Mouse (Mus musculus): ENCODE data around the gene Aup1. TPM values are rescaled to one million over a fixed set of nuclear protein-coding genes. Genes with fewer than 3 reads are reported as not detected.

Gene Aup1
- total RNA-seq, 2 experiments from 2014 or later = 136 to 235 TPM

DNA sequence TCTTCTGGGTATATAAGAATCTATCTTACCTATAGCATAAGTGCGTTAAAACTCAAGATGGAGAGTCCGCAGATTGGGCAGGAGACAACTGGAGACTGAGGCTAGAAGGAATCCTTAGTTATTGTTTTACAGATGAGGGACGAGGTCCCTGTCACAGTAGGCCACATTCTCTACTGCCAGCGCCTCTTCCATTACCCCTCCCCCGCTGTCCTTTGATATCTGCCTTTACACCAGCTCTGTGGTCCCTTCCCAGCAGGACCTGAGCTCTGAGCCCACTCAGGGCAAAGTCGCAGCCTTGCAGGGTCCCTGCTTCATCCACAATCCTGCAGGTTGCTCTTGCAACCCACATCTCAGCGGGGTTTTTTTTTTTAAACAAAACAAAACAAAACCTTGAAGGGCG is 13.9 kb downstream of the Aup1 start:
- no peak for ATAC-seq (replicated peaks; ENCODE audit: poor library complexity, severe bottlenecking)

DNA sequence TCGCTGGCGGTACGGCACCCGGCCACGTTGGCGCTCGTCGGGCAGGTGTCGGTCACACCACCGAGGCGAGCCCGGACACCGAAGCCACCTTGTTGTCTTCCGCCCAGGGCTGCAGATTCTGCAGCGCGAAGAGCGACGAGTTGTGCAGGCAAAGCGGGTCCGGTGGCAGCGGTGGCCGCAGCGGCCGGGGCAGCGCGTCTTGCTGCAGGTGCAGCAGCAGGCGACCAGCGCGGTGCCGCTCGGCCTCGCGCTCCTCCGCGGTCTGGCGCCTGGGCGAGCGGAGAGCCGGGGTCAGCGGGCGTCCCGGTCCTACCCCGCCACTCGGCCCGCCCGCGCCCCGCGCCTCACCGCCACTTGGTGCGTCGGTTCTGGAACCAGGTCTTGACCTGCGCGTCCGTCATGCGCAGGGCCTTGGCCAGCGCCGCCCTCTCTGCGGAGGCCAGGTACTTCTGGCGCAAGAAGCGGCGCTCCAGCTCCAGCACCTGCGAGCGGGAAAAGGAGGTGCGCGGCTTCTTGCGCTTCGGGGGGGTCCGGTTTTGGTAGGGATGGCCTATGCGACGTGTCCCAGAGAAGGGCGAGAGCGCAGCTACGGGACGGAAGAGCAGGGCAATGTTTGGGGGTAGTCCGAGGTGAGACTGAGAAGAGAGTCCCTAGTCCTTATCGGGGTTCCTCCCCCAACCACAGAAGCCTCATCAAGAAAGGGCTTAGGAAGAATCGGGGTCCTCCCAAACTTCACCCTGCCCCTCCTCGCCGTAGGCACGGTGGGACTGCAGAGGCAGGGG is 14.6 kb downstream of the Aup1 start:
- ATAC-seq (replicated peaks; ENCODE audit: poor library complexity, severe bottlenecking) = no peak; the same call in 1 of the 2 replicates

DNA sequence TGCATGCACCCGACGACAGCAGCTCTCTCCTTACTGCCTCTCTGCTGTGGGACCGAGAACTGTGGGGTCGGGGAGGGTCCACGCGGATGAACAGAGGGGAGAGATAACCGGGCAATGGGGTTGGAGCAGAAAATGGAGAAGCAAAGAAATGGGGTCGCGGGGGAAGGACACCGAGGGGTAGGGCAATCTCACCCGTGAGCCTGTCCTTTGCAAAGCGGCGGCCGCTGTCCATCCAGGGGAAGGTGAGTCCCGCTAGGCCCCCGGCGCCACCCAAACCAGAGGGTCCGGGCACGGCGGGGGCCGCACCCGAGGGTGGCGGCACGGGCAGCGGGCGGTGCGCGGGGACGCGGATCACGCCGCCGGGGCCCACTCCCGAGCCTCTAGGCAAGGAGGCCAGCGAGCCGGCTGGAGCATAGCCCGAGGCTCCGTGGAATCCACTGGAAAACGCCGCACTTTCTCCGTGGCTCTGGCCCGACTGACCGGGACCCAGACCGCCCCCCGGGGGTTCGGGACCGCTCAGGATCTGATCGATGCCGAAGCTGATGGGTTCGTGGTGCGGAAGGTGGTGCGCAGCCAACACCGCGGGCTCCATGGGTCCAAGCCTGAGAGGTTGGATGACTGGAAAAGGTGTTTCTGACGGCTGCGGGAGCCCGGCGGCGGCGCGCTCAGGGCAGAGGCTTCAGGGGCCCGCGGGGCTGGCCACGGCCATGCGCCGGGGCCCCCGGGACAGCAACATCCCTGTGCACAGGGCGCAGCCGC is 15.3 kb downstream of the Aup1 start:
- ATAC-seq (replicated peaks; ENCODE audit: poor library complexity, severe bottlenecking) = no peak

DNA sequence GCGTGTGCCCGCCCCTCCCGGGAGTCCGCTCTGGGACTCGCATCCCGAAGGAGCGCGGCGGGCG is 15.8 kb downstream of the Aup1 start, which contains the start of gene Tlx2:
Gene Tlx2, minus strand, starts transcription at position 47 of the 64 bp plus-strand sequence.
- no peak for ATAC-seq (replicated peaks; ENCODE audit: poor library complexity, severe bottlenecking)

DNA sequence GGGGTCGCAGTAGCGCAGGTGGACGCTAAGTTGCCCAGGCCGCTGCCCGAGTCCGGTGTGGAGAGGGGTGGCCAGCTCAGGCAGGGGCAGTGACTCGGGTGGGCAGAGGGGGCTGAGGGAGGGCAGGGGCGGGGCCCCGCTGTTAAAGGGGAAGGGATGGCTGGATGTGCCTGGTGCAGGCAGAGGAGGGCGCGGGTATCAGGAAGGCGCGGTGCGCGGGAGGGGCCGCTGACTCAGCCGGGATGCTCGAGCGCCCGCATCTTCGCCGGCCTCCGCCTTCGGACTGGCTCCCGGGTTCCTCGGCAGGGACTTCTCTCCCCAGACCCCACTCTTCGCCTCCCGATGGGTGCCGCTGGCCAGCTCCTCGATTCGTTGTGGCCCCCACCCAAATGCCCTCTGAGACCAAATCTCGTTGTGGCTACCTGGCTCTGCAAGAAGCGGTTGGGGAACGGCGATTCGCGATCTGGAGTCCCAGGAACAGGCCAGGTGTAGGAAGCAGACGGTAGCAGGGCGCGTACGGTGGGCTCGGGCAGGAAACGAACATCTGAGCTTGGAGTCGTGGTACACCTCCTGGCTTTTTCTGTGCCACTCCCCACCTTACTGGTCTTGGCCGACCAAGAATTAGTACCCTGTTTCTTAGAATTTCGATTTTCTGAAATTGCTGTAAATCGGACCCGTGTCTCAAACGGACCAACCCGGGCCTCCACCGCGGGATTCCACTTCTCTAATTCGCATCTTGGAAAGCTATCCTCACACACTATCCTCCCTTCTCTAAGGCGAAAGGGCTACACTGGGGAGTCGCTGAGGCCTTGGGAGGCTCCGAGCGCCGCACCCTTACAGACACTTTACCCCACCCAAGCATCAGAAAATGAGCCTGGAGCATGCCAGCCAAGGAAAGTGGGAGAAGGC is 16.2 kb downstream of the Aup1 start:
- ATAC-seq (replicated peaks; ENCODE audit: poor library complexity, severe bottlenecking) = peak; percentile 32

DNA sequence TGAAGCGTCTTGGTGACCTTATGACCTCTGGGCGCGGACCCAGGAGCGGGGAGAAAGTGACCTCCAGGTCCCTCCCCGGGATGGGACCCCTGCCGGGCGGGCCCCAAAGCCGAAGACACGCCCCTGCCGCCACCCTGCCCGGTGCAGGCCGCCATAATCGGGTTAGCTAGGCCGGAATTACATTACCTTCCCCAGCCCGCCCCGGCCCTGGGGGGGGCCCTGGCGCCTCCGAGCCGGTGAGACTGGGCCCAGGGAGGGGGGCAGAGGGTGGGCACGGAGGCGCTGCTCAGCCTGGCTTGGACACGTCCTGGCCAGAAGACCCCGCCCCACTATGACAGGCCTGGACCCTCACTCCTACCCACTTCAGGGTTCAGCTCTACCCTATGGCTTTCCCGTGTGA is 16.9 kb downstream of the Aup1 start:
- ATAC-seq (replicated peaks; ENCODE audit: poor library complexity, severe bottlenecking) = no peak

DNA sequence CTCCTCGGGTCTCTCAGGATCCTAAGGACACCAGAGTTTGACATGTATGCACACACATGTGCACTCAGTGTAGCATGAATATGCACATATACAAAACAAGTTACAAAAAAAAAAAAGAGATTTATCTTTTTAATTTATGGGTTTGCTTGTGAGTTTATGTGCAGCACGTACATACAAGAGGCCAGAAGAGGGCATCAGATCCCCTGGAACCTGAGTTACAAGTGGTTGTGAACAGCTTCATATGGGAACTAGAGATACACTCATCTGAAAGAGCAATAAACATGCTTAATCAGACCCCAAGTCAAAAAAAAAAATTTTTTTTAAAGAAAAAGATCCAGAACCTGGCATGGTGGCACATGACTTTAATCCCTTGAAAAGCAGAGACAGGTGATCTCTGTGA is 20.7 kb downstream of the Aup1 start:
- no peak for ATAC-seq (replicated peaks; ENCODE audit: poor library complexity, severe bottlenecking)

DNA sequence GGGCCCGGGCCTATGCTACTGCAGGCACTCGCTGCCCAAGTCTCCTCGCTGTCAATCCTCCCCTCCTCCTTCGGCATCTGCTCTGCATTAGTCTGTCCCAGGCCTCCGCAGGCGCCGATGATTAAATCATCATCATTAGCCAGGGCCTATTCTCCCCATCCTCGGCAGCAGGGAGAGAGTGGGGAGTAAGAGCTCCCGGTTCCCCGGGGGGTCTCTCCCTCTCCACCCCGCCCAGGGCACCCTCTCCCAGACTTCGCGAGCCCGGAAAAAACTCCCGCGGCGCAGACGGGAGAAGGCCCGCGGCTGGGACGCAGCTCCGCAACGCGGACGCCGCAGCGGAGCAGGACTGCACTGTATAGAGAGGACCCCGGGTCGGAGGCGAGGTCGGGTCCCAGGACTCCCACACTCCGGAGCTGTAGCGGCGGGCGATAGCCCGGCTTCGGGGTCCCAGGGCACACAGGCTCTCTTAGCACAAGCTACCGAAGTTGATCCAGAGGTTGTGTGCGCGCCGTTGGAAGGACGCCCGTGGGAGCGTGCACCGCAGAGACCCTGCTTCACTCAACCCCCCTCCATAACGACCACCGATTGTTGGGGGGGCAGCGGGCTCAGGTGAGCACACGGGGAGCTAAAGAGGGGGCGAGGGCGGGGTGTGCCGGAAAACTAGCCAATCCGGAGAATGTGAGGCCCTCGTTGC is 23.5 kb downstream of the Aup1 start, which contains the start of gene Pcgf1:
Gene Pcgf1, plus strand, starts transcription at position 240 of the 694 bp plus-strand sequence.
- ATAC-seq (replicated peaks; ENCODE audit: poor library complexity, severe bottlenecking) = peak; percentile 16; the same call in 1 of the 2 replicates

DNA sequence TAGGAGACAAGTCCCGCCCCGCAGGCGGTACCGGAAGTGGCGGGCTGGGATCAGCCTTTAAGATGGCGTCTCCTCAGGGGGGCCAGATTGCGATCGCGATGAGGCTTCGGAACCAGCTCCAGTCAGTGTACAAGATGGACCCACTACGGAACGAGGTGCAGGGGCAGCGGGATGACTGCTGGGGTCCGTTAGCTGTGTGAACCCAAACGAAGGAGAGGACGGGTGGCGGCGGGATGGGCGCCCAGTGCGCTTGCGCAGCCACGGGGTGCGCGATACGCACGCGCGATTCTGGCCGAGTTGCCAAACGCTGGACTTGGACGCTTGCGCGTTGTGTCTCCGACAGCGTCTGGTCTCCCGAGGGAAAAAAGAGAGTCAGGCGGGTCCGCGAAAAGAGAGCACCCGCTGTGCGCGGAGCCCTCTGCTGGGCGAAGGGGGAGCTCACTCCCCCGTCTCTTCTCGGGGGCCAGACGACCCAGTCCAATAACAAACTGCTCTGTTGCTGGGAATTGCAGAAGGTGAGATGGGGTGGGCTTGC is 24.1 kb downstream of the Aup1 start:
- peak; percentile 91 for ATAC-seq (replicated peaks; ENCODE audit: poor library complexity, severe bottlenecking)

DNA sequence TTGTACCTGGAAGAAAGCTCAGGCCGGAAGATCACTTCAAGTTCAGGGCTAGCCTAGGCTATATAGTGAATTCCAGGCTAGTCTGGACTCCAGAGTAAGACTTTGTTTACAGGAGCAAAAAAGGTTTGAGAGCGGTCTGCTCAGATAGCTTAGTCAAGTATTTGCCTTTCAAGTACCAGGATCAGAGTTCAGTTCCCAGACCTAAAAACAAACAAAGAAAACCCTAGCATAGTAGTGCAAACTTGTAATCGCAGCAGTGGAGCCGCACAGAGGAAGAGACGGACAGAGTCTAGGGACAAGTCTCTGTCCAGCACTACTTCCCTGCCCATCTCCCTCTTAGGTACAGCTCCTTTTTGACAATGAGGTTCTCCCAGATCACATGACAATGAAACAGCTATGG is 25.9 kb downstream of the Aup1 start:
- ATAC-seq (replicated peaks; ENCODE audit: poor library complexity, severe bottlenecking) = no peak

DNA sequence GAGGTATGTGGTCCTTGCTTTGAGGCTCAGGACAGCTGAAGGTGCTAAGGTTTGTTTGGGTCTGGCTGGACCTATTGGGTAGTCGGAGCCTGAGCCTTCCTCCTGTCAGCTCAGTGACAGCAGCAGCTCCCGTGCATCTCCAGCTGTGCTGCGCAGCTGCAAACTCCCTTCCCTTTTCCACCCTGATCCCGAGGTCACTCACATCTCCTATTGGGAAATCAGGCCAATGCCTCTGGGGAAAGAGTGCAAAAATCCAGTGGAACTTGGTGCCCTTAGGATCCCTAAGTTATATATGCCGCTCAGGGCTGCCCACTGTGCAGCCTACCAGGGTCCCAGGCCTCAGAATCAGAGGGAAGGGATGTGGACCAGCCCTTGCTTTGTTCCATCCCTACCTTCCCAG is 29.2 kb downstream of the Aup1 start:
- no peak for ATAC-seq (replicated peaks; ENCODE audit: poor library complexity, severe bottlenecking)

DNA sequence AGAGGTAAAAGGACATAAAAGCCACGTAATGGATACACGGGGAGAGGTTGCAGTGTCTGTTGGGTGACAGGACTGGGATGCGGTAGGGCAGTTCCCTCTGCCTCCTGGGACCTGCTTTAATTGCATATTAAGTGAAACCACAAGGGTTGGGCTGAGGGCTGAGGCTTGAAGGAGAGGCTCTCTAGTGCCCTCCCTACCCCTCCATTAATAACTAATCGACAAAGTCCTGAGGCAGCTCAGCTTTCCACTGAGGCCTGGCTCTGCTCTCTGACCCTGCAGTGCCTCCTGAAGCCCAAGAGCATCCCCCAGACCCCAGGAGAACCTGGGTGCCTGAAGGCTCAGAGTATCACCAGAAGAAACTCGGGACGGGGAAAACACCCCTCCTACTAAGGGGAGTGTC is 30.2 kb downstream of the Aup1 start:
- no peak for ATAC-seq (replicated peaks; ENCODE audit: poor library complexity, severe bottlenecking)

DNA sequence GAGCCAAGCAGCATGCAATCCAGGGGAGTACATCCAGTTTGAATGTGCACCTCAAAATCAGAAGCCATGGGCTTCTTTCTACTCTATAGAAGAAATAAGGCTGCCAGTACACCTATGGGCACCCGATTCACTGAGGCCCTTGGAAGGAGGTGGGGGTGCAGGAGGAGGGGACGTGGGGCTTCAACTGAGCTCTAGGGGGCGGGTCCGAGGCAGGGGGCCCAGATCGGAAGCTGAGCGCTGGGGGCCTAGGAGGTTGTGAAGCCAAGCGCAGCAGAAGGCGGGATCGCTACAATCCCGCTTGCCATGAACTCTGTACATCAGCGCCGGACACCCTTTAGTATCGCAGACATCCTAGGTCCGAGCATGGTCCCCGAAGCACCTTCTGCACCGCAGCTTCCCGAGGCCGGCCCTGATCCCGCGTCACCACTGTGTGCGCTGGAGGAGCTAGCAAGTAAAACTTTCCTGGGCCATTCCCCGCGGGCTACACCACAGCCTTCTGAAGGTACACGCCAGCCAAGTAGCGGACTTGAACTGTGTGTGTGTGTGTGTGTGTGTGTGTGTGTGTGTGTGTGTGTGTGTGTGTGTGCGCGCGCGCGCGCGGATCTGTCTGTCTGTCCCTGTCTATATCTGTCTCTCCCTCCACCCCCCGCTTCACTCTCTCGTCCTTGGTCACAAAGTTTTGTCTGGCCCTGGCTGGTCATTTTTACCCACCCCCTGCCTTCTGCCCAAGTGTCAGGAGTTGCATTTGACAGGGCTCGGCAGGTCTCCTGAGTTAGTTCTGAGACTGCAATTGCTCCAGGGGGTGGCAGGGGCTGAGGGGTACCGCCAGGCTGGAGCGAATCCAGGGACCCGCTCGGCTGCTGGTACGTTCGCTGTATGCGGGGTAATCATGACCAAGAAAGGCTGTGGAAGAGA is 32.1 kb downstream of the Aup1 start, which contains the start of gene Lbx2:
Gene Lbx2, plus strand, starts transcription at position 247 of the 915 bp plus-strand sequence.
- ATAC-seq (replicated peaks; ENCODE audit: poor library complexity, severe bottlenecking) = peak; percentile 48

DNA sequence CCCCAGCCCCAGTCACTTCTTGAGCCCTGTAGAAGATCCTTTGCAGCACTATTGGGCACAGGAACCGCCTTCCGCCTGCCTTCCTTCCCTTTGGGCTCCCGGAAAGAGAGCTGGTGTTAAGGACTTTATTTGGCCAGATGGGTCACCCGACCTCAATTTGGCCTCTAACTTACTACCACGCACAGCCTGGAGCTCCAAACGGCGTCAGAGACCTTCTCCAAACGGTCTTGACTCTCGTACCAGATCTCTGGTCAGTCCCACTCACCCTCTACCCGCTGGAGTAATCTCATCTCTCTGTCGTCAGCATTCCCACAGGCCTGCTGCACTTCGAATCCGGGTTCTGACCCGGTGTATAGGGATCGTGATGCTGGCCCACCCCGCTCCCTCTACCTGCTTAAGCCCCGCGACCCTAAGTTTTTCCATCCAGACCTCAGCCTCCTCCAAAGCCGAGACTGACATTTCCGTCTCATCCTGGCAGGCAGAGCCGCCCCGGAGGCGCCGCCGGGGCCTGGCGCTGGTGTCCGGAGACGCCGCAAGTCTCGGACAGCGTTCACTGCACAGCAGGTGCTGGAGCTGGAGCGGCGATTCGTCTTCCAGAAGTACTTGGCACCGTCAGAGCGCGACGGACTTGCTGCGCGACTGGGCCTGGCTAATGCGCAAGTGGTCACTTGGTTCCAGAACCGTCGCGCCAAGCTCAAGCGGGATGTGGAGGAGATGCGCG is 33.0 kb downstream of the Aup1 start:
- ATAC-seq (replicated peaks; ENCODE audit: poor library complexity, severe bottlenecking) = 0 out of 2 replicates have a peak, but pooled peaks have one; percentile 6

DNA sequence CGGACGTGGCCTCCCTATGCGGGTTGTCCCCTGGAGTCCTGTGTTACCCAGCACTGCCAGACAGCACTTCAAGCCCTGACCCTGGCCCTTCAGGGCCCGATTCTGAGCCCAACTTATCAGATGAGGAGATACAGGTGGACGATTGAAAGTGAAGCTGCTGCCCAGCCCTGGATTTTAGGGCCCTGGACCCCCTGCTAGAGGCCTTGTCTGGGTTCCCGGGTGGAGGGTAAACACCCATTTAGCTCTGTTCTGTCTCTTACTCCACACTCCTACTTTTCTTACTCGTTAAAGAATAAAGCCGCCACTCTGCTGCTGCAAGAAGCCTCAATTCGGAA is 33.6 kb downstream of the Aup1 start:
- no peak for ATAC-seq (replicated peaks; ENCODE audit: poor library complexity, severe bottlenecking)

DNA sequence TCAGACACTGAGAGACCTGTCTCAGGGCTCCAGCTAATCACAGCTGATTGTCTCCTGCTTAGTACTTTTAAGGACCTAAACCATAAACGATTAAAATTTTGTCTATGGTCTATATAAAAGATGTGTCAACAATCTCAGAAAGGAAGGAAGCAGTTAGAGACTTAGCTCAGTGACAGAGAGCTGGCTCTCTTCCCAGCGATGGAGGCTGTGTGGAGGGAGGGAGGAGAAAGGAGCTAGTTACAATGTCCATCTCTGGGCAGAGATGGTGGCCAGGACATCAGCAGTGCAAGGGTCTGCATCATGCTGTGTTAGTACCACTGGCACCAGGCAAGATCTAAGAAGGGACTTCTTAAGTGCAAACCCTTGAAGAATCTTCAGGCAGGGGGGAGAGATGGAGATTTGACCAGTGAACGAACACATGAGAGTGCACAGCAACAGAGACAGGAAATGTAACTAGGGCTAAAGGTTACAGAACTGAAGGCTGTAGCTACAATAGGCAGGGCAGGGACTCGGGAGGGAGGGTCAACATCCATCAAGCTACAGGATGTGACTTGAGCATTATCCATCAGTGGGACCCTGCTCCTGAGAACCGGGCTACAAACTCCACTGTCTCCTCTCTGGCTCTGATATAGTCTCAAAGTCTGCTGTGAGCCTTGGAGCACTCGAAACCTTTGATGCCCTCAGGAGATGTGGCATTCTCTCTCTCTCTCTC is 38.3 kb downstream of the Aup1 start:
- ATAC-seq (replicated peaks; ENCODE audit: poor library complexity, severe bottlenecking) = no peak

DNA sequence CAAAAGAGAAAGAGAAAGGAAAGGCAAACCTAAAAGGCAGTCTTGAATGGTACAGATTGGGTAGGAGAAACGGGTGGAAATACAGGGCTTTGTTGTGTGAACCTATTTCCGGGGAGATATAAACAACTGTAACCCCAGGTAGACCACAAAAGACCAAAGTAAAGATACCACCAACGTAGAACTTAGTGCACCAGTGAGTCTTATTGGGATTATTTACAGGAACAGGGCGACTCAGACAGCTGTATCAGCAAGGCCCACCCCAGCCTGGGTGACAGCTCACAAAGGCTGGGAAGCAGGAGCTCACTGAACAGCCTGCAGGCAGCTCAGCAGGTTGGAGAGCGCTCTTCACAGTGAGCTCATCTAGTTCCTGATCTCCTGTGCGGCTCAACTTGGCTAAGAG is 41.6 kb downstream of the Aup1 start:
- no peak for ATAC-seq (replicated peaks; ENCODE audit: poor library complexity, severe bottlenecking)

DNA sequence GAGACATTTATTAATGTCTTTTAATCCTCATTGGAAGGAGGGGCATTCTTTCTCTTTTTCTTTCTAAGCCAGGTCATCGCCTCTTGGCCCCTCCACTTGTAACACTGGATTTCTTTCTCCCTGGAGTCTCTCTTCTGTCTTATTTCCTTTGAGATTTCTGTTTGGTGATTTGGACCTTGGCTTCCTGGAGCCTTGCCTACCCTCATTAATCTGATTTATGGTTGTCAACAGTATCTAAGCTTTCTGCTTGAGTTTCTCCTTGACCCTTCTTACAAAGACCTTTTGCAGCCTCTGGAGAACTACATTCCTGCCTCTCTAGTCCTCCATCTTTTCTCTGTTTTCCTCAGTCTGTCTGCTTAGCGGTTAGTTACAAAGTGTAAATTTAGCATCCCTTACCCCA is 44.1 kb downstream of the Aup1 start:
- ATAC-seq (replicated peaks; ENCODE audit: poor library complexity, severe bottlenecking) = no peak
